Mouse (Mus musculus) A20 (cell line): ENCODE data around the gene Slc22a30.
"Not testable (repeated sequence)": the region's sequence is repeated elsewhere in the genome, so short reads cannot be mapped to it uniquely, and the experiment has no call there.

Experiments
- DNase-seq: peaks from one replicate; pipeline ENCODE4 v3.0.0-alpha.2; 2011; ENCODE audit warnings: low read depth, low spot score

Gene Slc22a30

GRCm38 (mm10) chr19:8405011-8405410 lies at the start of gene Slc22a30:
Gene Slc22a30 (minus strand): TSS chr19:8405111.
- not testable (repeated sequence) for DNase-seq

DNA sequence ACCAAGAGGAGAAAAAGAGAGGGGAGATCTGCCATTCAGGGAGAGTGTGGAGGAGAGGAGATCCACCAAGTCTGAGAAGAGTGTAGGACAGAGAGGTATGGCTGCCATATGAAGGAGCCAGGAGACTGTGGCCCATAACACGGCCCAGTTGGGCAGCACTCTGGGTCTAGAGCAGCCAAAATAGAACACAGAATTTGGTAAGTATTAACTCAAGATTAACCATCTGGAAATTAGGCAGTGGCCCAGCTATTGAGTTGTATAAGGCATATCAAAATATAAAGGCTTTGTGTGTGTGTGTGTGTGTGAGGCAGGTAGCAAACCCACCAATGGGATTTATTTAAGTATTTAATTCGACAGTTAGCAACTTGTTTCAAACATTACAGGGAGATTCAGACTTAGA lies 43.4 kb upstream of the Slc22a30 start:
- no peak for DNase-seq

- DNase-seq = no peak
Measured at GRCm38 (mm10) chr19:8447516-8447915, 42.6 kb upstream of the Slc22a30 start.

GRCm38 (mm10) chr19:8431051-8431662 lies 26.2 kb upstream of the Slc22a30 start:
- DNase-seq = no peak

DNA sequence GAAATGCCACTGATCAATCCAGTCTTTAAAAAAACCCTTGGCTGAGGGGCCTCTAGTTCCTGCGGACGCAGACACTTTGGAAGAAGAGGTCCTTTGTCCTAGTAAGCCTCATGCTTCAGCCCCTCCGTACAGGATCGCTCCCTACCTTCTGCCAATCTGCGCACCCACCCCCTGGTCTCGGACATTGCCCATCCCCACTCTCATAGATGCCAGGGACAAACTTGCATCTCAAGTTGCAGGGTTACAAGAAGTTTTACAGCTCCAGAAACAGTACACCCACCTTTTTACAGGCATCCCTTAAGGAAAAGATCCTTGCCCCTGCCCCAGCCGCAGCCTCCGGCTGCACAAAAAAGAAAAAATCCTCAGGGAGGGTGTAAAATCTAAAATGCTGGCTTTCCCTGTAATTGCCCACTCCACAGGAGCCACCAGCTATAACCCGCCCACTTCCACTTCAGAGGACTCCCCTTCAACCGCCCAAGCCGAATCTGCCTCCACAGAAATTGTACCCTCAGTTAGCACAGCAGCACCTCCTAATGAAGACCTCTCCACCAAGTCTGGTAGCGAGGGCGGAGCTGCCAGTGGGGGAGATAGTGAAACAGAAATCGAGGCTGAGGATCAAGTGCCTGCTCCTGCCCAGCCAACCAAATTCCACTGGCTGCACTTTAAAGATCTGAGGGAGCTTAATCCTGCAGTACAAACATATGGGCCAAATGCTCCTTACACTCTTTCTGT lies 2.5 kb upstream of the Slc22a30 start:
- DNase-seq = not testable (repeated sequence)
